Mouse (Mus musculus) olfactory bulb, adult 2 months (tissue): ENCODE measurements around the gene Dnajb2. TPM values are rescaled to one million over a fixed set of nuclear protein-coding genes. Genes with fewer than 3 reads are reported as not detected.

Experiments used
- H3K27ac ChIP-seq: fragments of 200-500 bp; 2 replicates; pipeline ENCODE4 v1.5.1; 2012; ENCODE audit warnings: low read depth, low read length; ENCODE audit not compliant: insufficient read depth
- H3K4me1 ChIP-seq: fragments of 200-500 bp; 2 replicates; pipeline ENCODE4 v1.6.1; 2012; ENCODE audit warnings: low read length; ENCODE audit not compliant: control insufficient read depth, insufficient read depth
- H3K4me3 ChIP-seq: fragments of 200-500 bp; 2 replicates; pipeline ENCODE4 v1.5.1; 2012; ENCODE audit warnings: mild to moderate bottlenecking, low read depth, low read length, moderate library complexity; ENCODE audit not compliant: insufficient read depth
- CTCF ChIP-seq: fragments of 200-500 bp; IDR thresholded peaks from 2 replicates; pipeline ENCODE4 v1.5.1; 2012; ENCODE audit warnings: low read depth, mild to moderate bottlenecking, low read length, moderate library complexity; ENCODE audit not compliant: insufficient read depth
- POLR2A ChIP-seq: fragments of 200-500 bp; IDR thresholded peaks from 2 replicates; pipeline ENCODE4 v1.6.1; 2012; ENCODE audit warnings: mild to moderate bottlenecking, low read depth, low read length, moderate library complexity; ENCODE audit not compliant: insufficient read depth
- WGBS: fragments of 180-500 bp; shearing (Covaris S2); methylation state at CpG from one replicate; pipeline ENCODE4 v1.1.7; 2018; 5-methylcytosine and 5-hydroxymethylcytosine counted together
- polyA plus RNA-seq: library from polyadenylated mRNA; stranded (reverse); fragments of >200 nt; gene quantifications from 2 replicates; pipeline ENCODE4 v1.2.4, GENCODE M21; 2012; ENCODE audit warnings: low replicate concordance; ENCODE audit not compliant: missing spikeins, insufficient read depth, insufficient read length

Gene Dnajb2
- polyA plus RNA-seq, 1 experiment, result not detected

DNA sequence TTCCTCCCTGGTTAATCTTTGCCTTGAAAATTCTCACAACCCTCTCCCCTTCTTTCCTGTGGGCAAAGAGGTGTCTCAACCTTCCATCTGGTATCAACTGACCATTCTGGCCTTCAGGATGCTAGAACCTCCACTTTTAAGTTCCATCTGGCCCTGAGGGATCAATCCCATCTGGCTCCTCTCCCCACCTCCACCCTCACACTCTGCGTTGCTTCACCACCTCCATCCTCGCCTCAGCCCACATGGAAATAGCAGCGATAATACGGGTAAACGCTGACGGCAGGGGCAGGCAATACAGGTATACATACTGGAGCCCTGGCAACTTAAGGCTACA is 18.3 kb upstream of the Dnajb2 start:
- peak overlapping the region; percentile 65 for H3K4me3 ChIP-seq
- 1% methylated on average over 6 of the region's 6 CpGs for WGBS
- H3K27ac ChIP-seq, result 0 out of 2 replicates have a peak overlapping the region, but pooled peaks have one; percentile 21
- TF ChIP-seq CTCF, result no peak
- no peak for TF ChIP-seq POLR2A
- H3K4me1 ChIP-seq, result peaks cover 31% of the 10 kb centered on the region

GRCm38 (mm10) chr1:75218227-75219001 is 17.8 kb upstream of the Dnajb2 start:
- TF ChIP-seq CTCF, result no peak
- TF ChIP-seq POLR2A, result 0 out of 2 replicates have a peak, but pooled peaks have one; percentile 18
- H3K4me3 ChIP-seq, result peak overlapping the region; percentile 65
- peaks cover 28% of the 10 kb centered on the region for H3K4me1 ChIP-seq
- peak overlapping the region; percentile 31; the same call in 1 of the 2 replicates for H3K27ac ChIP-seq
- 2% methylated on average over 38 of the region's 38 CpGs for WGBS

DNA sequence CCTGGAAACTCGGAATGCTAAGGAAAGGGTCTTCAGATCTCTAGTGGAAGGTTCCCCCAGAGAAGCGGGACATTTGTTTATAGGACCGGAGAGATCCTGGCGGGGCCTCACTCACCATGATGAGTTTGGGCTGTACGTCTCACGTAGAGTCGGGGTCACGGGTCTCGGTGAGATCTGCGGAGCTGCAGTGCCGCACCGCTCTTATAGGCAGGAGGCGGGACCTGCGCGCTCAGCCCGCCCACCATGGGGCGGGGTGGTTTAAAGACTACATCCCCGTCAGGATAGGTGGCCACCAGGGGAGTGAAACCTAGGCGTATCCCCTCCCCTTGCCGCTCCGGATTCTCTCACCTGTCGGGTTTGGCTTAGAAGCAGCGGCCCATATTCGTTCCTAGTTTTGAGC is 17.1 kb upstream of the Dnajb2 start:
- Histone ChIP-seq H3K4me3 (peak overlapping the region; percentile 65), H3K27ac (peak overlapping the region; percentile 31; the same call in 1 of the 2 replicates), H3K4me1 (peaks cover 28% of the 10 kb centered on the region)
- under 1% methylated on average over 24 of the region's 24 CpGs for WGBS
- TF ChIP-seq POLR2A, result peak; percentile 96
- peak; percentile 53; the same call in 1 of the 2 replicates for TF ChIP-seq CTCF

GRCm38 (mm10) chr1:75219531-75219930 is 16.7 kb upstream of the Dnajb2 start, which contains the start of gene Tuba4a:
TSS of gene Tuba4a (minus strand) at chr1:75219865.
- no peak for TF ChIP-seq POLR2A
- 0 out of 2 replicates have a peak, but pooled peaks have one; percentile 7 for TF ChIP-seq CTCF
- peak within 1 kb of the TSS; percentile 65 for H3K4me3 ChIP-seq
- peaks cover 28% of the 10 kb centered on the region for H3K4me1 ChIP-seq
- peak within 1 kb of the TSS; percentile 31; the same call in 1 of the 2 replicates for H3K27ac ChIP-seq
- whole genome bisulfite sequencing, result 3% methylated on average over 34 of the region's 34 CpGs

GRCm38 (mm10) chr1:75221538-75221937 is 14.7 kb upstream of the Dnajb2 start:
- Histone ChIP-seq H3K4me3 (no peak overlapping the region), H3K4me1 (peaks cover 18% of the 10 kb centered on the region), H3K27ac (no peak overlapping the region)
- no peak for TF ChIP-seq CTCF
- TF ChIP-seq POLR2A, result no peak
- 71% methylated on average over 3 of the region's 3 CpGs for WGBS

- no peak overlapping the region for H3K4me3 ChIP-seq
- H3K4me1 ChIP-seq, result peaks cover 14% of the 10 kb centered on the region
- TF ChIP-seq CTCF, result no peak
- TF ChIP-seq POLR2A, result no peak
- no peak overlapping the region for H3K27ac ChIP-seq
- WGBS, result 81% methylated on average over 6 of the region's 6 CpGs
These were observed 13.3 kb upstream of the Dnajb2 start for GRCm38 (mm10) chr1:75222926-75223325.

DNA sequence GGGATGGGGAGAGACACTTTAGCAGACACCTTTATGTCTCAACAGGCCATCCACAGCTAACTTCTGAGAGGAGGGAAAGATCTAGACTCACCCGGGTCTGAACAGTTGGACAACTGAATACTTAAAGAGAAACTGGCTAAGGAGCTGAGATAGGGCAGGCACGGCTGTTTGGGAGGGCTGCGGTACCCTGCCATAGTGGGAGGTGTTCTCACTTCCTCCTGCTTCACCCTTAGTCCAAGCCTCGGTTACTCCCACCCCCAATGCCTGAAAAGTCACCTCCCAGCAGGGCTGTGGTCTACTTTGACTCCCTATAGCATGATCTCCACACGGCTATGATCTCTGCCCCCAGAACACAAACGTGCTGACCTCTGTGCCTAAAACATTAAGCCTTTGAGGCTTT is 12.7 kb upstream of the Dnajb2 start:
- Histone ChIP-seq H3K4me1 (peaks cover 9% of the 10 kb centered on the region), H3K27ac (no peak overlapping the region), H3K4me3 (no peak overlapping the region)
- WGBS, result 70% methylated on average over 6 of the region's 6 CpGs
- TF ChIP-seq CTCF, result no peak
- TF ChIP-seq POLR2A, result no peak

DNA sequence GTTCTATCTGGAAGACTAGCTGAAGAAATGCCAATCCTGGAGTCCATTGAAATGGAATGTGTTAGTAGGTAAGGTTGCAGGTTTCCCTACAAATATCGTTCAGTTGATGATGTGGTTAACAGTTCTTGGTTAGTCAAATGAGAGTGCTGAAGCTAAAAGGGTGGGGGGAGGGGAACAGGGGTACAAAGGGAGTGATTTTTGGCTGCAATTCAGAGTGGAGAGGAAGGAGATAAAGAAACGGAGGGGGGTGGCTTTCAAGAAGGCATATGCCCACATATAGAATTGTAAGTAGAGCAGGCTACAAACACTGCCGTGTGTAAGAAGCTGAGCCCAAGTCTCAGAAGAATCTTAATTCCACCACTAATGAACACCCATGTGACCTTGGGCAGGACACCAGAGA is 10.7 kb upstream of the Dnajb2 start:
- no peak overlapping the region for H3K4me3 ChIP-seq

DNA sequence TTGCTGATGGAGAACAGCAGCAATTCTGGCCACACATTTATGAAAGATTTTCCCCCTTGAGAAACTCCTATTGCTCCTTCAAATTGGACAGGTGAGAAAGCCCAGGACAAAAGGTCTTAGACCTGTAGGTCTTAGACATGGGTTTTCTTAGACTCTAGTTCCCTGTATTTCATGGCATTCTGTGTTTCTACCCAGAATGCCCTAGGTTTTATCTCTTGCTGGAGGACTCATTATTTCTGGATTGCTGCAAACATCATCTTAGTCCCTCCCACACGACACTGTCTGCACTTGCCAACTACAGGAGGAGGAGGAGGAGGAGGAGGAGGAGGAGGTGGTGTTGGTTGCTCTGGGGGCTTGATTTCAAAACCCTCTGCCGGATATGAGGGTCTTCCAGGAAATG is 10.1 kb upstream of the Dnajb2 start:
- no peak overlapping the region for H3K27ac ChIP-seq
- 69% methylated on average over 2 of the region's 2 CpGs for WGBS
- TF ChIP-seq CTCF (no peak), POLR2A (no peak)
- peaks cover 4% of the 10 kb centered on the region; the same call in 1 of the 2 replicates for H3K4me1 ChIP-seq
- no peak overlapping the region for H3K4me3 ChIP-seq

More for the DNA sequence above, 10.7 kb upstream of the Dnajb2 start:
- Histone ChIP-seq H3K27ac (no peak overlapping the region), H3K4me1 (peaks cover 4% of the 10 kb centered on the region; the same call in 1 of the 2 replicates)
- TF ChIP-seq POLR2A (no peak), CTCF (no peak)
- 40% methylated on average over 3 of the region's 3 CpGs for WGBS
